Mouse (Mus musculus): ENCODE measurements around the gene Msln.

Msln gene

GRCm38 (mm10) chr17:25723470-25723869, 30.7 kb downstream of the Msln start:
- no peak for DNase-seq

GRCm38 (mm10) chr17:25721476-25721875, 32.7 kb downstream of the Msln start:
- DNase-seq, result no peak

- no peak for DNase-seq
Observed at GRCm38 (mm10) chr17:25717691-25718090, 36.5 kb downstream of the Msln start.

- no peak for DNase-seq
Observed at GRCm38 (mm10) chr17:25716711-25717637, 37.2 kb downstream of the Msln start, which contains the start of gene Gng13. TSS of gene Gng13 (plus strand) at chr17:25717171.

GRCm38 (mm10) chr17:25716130-25716529, 38.0 kb downstream of the Msln start:
- DNase-seq, result no peak

- DNase-seq, result no peak
Observed at GRCm38 (mm10) chr17:25715627-25716026, 38.6 kb downstream of the Msln start.

GRCm38 (mm10) chr17:25711136-25711535, 43.0 kb downstream of the Msln start:
- no peak for DNase-seq

- DNase-seq, result no peak
Observed at GRCm38 (mm10) chr17:25709994-25710393, 44.2 kb downstream of the Msln start.

GRCm38 (mm10) chr17:25700863-25701496, 53.2 kb downstream of the Msln start:
- DNase-seq, result no peak
